Mouse (Mus musculus) fat pad, adult 2 months (tissue): ENCODE results near the gene C77080.

Experiments used
- DNase-seq: peaks from one replicate; pipeline ENCODE4 v3.0.0-alpha.2; 2011; ENCODE audit warnings: low read depth, low spot score; ENCODE audit errors: extremely low read depth

C77080 gene

DNA sequence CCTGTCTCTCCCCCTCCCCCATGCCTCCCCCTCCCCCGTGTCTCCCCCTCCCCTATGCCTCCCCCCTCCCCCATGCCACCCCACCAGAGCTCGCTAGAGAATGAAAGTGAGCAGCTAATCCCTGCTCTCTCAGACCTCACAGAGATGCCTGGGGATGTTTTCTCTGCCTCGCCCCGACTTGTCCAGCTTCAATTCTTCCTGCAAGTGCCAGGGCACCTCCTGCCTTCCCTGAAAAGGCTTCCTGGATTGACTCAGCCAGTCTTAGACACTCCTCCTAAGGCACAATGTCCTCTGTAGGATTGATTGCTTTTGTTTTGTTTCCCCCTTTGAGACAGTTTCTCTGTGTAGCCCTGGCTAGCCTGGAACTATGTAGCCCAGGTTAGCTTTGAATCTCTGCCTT lies at the start of gene C77080:
TSS of gene C77080 (minus strand) at position 209 of the 400 bp plus-strand sequence.
- DNase-seq = peak; percentile 80

DNA sequence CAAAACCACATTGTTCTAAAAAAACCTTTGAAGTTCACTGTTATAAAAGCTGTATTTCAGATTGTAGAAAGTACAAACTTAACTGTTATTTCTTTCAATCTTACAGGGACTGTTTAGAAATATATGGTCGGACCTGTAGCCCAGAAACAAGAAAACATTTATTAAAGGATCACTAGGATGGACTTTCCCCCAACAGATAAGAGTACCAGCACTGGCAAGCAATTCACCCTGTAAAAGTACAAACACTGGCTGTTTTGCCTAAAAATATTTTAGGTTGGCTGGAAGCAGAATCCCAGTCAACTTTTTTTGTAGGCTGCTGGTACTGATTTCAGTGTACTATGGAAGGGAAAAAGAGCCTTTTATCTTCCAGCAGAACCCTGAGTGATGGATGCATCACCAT lies 46.7 kb upstream of the C77080 start:
- no peak for DNase-seq

DNA sequence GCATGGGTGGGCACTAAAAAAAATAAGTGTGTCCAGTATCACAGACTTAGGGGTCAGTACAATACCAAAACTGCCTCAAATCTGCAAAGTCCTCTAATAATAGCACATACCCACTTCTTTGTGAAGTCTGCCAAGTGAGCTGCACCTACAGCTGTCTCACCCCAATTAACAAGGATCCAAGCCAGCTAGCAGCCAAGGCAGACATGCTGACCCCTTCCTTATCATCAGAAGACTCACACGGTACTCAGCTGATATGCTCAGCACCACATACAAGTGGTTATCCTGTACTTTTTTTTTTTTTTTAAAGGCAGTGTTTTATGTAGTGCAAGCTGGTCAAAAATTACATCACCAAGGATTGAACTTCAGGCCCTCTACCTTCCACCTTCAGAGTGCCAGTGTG lies 43.1 kb upstream of the C77080 start:
- DNase-seq = no peak

DNA sequence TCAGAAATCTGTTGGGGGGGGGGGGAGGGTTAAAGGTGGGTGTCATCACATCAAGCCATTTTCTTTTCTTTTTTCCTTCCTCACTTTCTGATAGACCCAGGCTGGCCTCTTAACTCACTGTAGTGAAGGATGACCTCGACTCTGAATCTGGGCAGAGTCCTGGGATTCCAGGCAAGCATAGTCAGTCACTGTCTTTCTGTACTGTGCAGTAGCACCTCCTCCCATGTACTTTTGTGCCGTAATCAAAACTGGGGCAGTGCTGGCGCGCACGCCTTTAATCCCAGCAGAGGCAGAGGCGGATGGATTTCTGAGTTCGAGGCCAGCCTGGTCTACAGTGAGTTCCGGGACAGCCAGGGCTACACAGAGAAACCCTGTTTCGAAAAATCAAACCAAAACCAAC lies 42.6 kb upstream of the C77080 start:
- no peak for DNase-seq

DNA sequence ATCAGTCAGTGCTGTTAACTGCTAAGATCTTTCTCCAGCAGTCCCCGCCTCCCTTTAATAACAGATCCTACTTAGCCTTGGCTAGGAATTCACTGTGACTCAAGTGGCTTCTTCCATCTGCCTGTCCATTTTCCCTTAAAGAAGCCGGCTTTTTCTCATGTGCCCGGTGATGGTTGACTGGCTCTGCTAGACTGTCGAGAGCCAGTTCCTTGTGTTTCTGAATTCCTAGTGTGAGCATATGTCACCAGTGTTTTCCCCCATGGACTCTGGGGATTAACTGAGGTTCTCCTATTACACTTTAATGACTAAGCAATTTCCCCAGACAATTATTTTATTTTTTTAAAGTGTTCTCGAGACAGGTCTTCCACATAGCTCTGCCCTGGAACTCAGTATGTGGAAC lies 42.2 kb upstream of the C77080 start:
- DNase-seq = no peak

DNA sequence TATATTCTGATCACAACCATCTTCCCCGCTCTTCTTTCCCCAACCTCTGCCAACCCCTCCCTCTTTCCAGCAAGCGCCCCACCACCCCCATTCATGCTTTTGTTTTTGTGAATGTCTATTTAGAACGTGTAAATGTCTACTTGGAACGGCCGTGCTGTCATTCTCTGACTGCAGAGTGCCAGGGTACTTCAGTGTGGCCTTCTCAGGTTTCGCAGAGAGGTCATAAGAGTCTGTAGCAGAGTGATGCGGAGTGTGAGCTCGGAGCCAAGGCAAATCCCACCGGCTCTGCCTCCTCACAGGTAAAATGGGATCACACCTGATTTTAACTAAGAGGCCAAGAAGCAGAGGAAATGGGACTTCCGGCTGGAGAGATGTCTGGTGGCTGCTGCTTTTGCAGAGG lies 37.9 kb upstream of the C77080 start:
- DNase-seq = no peak

DNA sequence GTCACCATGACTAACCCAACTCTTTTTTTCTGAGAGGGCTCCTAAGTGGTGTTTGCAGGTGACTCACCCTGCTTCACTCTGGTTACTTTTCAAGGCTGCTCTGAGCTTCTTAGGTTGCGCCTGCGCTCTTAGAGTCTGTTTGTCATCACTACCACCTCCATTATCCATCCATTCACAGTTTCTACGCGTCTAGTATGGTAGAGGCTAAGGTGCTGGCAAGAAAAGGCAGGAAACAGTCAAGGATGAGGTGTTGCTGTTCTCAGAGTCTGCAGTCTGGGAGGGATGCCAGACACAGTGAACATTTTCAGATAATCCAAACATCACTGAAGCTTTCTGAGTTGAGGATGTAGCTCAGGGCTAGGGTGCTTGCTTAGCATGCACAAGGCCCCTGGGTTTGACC lies 36.5 kb upstream of the C77080 start:
- no peak for DNase-seq

DNA sequence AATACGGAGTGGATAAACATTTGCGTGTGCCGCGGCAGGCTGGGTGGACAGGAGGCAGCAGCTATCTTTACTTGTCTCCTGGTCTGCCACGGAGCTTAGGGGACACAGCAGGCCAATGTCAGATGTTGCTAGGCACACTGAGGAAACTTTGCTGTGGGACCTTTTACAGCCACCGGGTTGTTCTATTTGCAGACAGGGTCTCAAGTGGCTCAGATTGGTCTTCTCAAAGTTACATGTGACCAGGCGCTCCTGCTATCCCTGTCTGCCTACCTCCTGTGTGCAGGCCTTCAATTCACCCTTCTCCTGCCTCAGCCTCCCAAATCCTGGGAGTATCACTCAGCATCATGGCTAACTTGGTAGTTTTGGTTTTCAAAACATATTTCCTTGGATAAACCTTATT lies 34.9 kb upstream of the C77080 start:
- DNase-seq = no peak

DNA sequence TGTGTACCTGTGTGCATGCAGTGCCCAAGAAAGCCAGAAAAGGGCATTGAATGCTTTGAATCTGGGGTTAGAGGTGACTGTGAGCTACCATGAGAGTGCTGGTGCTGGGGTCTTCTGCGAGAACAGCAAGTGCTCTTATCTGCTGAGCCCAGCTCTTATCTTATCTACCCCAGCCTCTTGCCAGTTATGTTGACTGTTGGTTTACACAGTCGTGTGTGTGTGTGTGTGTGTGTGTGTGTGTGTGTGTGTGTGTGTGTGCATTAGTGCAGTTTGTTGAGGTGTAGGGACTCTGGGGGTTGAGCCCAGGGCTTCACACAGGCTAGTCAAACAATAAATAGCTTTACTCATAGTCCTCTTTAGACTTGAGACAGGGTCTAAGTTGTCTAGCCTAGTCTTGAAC lies 34.0 kb upstream of the C77080 start:
- no peak for DNase-seq

DNA sequence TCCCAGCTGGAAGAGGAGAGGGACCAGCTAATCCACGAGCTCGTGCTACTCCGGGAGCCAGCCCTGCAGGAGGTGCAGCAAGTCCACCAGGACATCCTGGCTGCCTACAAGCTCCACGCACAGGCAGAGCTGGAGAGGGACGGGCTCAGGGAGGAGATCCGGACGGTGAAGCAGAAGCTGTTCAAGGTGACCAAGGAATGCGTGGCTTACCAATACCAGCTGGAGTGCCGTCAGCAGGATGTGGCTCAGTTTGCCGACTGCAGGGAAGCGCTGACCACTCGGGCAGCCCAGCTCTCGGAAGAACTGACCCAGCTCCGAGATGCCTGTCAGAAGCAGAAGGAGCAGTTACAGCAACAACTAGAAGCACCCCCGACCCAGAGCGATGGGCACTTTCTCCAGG lies 32.5 kb upstream of the C77080 start:
- DNase-seq = no peak

DNA sequence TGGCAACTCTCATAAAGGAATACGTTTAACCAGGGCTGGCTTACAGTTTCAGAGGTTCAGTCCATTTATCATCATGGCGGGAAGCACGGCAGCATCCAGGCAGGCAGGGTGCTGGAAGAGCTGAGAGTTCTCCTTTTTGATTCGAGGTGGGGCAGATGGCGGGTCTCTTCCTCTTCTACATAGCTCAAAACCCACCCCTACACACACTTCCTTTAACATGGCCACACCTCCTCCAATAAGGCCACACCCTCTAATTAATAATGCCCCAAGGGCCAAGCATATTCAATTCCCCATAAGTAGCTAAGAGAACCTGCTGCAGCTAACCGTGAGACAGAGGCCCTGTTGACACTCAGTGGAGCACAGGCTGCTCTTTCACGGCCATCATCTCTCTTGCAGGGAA lies 31.6 kb upstream of the C77080 start:
- no peak for DNase-seq

DNA sequence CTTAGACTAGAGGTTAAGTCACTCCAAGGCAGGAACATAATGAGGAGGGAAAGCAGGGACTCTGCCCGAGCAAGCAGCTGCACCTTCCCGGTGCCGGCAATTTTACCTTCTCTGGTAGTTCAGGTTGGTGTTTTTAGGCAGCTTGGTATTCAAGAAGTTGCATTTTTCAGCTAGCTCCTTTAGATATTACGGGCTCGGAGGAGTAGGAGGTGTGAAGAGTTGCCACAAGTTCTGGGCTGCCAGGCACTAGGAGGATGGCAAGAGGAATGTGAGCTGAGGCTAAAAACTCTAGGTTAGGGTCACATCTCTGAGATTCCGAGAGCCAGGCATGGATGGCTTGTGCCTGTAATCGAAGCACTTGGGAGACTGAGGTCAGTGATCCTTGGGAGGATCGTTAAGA lies 28.5 kb upstream of the C77080 start:
- no peak for DNase-seq

DNA sequence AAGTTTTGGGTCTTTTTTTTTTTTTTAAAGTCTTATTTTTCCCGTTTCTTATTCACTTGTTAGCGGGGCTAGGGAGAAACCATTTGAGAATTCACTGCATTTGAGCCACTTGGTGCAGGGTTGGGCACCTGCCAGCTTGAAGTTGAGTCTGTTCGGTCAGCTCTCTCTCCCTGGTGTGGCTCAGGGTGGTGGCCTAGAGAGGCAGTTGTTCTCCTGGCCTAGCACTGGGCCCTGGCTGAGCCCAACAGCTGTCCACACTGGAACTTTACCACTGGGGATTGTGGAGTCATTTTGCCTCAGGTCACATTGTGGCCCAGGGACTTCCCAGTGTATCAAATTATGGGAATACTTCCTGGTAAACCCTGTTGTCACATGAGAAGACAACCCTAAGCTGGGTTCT lies 26.9 kb upstream of the C77080 start:
- DNase-seq = no peak

DNA sequence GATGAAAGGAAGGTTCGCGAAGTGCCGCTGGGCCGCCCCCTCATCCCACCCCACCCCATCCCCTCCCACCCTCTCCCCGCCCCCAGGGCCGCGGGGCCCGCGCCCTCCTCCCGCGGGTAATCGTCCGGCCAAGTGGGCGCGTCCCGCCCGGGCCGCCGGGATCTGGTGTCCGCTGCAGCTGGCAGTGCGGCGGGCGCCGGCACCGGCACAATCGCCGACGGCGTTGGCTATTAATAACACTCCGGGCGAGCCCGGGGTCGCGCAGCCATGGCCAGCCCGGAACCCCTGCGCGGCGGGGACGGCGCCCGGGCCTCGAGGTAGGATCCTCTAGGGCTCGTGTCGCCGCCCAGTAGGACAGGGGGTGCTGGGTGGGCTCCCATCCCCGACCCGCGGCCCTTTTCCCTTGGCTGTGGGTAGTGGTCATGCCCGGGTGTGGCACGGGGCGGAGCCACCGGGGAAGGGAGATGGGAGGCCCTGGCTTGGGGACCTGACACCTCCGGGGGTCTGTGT lies 26.3 kb upstream of the C77080 start, which contains the start of gene Sync:
TSS of gene Sync (plus strand) at position 146 of the 510 bp plus-strand sequence.
- no peak for DNase-seq

DNA sequence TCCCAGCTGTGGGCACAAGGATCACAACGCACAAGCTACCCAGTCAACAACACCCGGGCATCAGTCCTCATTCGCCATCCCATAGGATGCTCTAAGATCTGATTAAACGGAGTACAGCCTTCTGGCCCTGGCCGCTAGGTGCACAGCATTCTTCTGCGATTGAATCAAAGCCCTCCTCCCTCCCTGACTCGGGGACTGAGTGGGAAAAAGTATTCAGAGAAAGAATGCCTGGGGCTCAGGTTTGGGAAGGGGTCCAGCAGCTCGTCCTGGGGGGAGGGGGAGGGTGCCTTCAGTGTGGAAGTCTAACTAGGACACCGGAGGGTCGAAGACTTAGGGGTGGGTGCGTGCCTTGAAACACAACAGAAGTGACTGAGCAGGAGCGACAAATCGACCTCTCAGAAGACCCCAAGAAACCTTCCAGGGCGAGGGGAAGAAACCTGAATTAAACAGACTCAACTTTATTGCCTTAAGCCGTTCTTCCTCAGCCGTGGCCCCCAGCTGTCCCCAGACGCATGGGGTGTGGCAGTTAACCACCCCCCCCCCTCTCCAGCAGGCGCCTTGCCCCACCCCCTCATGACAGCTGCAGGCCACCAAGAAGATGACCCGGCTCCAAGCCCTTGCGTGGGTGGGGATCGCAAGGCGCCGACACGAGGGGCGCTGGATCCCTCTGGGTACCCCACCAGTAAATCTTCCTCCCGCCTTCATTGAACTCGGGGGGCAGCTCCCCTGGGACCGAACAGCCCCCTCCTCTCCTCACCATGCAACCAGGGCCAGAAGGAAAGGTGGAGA lies 25.7 kb upstream of the C77080 start:
- DNase-seq = no peak

DNA sequence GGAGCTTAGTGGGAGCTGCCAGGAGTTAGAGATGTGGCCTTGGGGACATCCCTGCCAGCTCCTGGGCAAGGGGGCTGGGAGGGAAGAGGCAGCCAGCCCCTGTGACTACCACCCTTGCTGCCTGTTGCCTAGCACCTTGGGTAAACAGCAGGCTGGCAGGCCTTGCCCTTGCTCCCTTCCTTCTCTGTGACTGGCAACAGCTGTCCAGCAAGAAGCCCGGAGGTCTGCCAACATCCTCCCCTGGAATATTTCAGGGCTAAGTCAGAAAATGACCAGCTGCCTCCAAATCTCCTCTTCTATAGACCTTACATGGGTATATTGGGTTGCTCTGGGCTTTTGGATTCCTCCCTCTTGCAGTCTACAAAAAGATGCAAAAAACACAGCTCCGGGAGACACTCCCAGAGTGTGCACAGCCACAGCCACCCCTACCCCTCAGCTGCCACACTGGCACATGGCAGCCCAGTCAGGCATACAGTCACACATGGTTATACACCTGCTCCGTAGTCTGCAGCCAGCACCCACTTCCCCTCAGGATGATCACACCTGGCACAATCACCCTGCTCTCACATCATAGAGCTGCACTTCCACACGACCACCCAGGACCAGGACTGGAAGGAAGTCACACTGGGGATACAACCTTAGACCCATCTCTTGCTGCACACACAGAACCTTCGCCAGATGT lies 24.9 kb upstream of the C77080 start:
- no peak for DNase-seq

DNA sequence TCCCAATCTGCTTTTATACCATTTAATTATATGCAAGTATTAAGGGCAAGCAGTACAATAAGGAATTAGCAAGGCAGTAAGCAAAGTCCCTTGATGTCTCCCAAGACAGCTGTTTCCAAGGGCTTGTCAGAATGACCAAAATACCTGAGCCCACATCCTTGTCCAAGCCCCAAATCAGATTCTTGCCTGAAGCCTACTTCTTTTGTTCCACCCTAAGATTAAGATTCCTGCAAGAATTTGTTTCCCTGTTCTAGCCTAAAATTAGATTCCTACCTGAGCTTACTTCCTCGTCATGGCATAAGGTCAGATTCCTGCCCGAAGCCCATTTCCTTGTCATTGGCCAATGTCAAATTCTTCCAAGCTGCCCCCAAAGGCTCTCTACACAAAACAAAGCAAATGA lies 23.5 kb upstream of the C77080 start:
- DNase-seq = no peak

DNA sequence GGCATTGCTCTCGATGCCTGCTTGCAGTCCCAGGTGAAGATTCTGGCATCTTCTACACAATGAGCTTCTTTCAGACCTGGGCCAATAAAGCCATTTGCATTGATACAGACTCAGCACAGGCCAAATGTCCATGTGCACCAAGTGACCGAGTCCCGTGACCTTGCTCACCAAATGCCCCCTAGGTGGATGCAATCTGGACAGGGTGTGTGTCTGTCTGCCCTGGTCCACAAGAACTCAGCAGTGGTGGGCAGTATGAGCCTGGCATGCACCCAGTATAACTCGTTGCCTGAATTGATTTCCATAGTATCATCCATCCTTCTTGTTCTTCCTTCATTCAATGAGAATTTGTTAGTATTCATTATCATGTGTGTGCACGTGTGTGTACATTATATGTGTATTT lies 22.0 kb upstream of the C77080 start:
- DNase-seq = no peak

DNA sequence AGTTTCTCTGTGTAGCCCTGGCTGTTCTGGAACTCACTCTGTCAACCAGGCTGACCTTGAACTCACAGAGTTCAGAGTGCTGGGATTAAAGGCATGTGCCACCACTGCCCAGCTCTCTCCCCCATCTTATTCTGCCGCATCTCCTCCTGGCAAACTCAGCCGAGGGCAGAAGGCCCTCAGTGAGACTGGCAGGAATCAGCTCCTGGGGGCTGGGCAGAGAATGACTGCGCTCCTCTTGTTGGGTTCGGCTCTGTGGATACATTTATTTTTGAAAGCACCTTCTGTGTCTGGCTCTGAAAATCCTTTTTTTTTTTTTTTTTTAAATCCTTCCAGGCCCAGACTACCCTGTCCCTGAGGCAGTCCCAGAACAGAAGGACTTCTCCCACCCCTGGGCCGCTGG lies 21.6 kb upstream of the C77080 start:
- DNase-seq = no peak

DNA sequence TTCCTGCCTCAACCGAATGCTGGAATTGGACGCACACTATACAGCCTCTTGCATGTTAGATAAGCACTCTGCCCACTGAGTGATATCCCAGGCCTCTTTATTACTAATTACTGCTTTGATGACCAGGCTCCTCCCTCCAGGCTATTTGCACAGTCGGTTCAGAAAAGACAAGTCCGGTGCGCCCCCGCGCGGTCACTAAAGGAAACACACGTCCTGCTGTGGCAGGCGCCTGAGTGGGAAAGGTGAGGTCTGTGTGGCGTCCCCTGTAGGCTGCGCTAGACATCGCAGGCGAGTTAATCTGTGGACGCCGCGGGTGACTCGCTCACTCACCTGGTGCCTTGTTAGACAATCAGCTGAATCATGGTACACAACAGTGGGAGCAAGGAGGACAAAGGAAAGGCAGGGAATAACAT lies 15.3 kb upstream of the C77080 start:
- no peak for DNase-seq

DNA sequence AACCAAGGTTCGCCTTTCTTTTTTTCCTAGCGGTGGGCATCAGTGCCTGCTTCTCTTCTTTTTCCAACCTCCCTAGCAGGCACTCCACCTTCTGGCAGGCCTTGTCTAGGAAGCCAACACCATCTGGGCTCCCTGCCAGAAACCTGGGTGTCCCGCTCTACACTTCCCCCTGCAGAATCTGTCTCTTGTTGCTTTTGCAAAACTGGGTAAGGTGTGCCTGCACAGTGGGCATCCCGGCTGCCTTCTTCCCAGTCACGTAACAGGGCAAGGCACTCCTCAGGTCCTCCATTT lies 11.5 kb upstream of the C77080 start:
- DNase-seq = no peak

DNA sequence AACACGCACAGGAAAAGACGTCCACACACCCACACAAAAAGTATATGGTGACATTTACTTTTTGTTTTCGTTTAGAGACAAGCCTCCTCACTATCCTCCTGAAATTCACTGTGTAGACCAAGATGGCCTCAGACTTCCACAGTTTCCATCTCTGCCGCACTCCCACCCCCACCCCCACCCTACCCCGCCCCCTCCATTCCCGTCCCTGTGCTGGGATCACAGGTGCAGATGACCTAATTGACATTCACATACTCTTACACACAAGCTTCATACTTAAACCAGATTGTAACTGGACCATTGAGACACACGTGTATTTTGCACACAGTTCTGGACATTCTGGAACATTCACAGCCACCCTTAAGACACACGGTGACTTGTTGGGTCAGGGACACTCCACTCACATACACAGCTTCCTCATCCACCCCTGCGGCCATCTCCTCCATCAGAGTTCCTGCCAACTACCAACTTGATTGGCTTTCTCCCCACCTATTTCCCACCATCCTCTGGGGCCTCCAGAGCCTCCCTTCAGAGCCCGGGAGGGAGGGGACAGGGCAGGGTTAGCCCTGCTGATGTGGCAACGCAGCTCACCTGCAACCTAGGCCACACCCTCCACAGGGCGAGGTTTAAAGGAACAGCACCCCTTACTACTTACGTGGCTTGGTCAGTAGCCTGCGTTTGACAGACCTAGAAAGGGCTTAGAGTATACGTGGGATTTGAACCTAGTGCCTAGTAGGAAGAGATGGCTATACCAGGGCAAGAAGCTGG lies 11.0 kb upstream of the C77080 start:
- DNase-seq = peak; percentile 80
